Mouse (Mus musculus) limb, embryonic 12.5 days (tissue): Measurements from ENCODE around the gene Tprg. TPM values are rescaled to one million over a fixed set of nuclear protein-coding genes. Genes with fewer than 3 reads are reported as not detected.

ENCODE experiments used
- ATAC-seq: fragments of 200-750 bp; cut with Nextera tagmentation; 2 replicates; pipeline ENCODE4 v1.8.0; 2017; ENCODE audit warnings: low read depth, moderate TSS enrichment; ENCODE audit not compliant: insufficient number of reproducible peaks, insufficient read depth, low FRiP score, low TSS enrichment
- H3K27ac ChIP-seq: fragments of 300-500 bp; sonication (generic); 2 replicates; pipeline ENCODE4 v1.5.1; 2016; ENCODE audit warnings: mild to moderate bottlenecking, moderate library complexity
- H3K27me3 ChIP-seq: fragments of 300-500 bp; sonication (generic); 2 replicates; pipeline ENCODE4 v1.6.1; 2016; ENCODE audit warnings: mild to moderate bottlenecking, moderate library complexity
- H3K36me3 ChIP-seq: fragments of 300-500 bp; sonication (generic); 2 replicates; pipeline ENCODE4 v1.6.1; 2016; ENCODE audit warnings: mild to moderate bottlenecking, moderate library complexity
- H3K4me1 ChIP-seq: fragments of 300-500 bp; sonication (generic); replicated peaks from 2 replicates; pipeline ENCODE4 v1.6.1; 2016
- H3K4me2 ChIP-seq: fragments of 300-500 bp; sonication (generic); 2 replicates; pipeline ENCODE4 v1.6.1; 2016; ENCODE audit warnings: mild to moderate bottlenecking, moderate library complexity
- H3K4me3 ChIP-seq: fragments of 300-500 bp; sonication (generic); replicated peaks from 2 replicates; pipeline ENCODE4 v1.5.1; 2016; ENCODE audit warnings: mild to moderate bottlenecking
- H3K9ac ChIP-seq: fragments of 300-500 bp; sonication (generic); replicated peaks from 2 replicates; pipeline ENCODE4 v1.6.1; 2016; ENCODE audit warnings: mild to moderate bottlenecking, moderate library complexity
- H3K9me3 ChIP-seq: fragments of 300-500 bp; sonication (generic); 2 replicates; pipeline ENCODE4 v1.6.1; 2016; ENCODE audit warnings: mild to moderate bottlenecking, moderate library complexity
- WGBS: fragments of 180-500 bp; shearing (Covaris S2); methylation state at CpG from one replicate; pipeline ENCODE4 v1.1.7; 2016; 5-methylcytosine and 5-hydroxymethylcytosine counted together
- polyA plus RNA-seq: library from polyadenylated mRNA; unstranded; fragments of >200 nt; fragmentation: Nextera tagmentation; extraction: Ambion mirVana; gene quantifications from 2 replicates; pipeline ENCODE4 v1.2.1, GENCODE M21; 2016

The Tprg gene
- polyA plus RNA-seq, 1 experiment from 2014 or later = not detected

- Histone ChIP-seq H3K9me3 (no peaks in the 10 kb centered on the region), H3K27ac (no peak overlapping the region), H3K4me2 (no peak overlapping the region), H3K36me3 (no peaks in the 10 kb centered on the region), H3K4me1 (no peaks in the 10 kb centered on the region), H3K27me3 (no peaks in the 10 kb centered on the region), H3K4me3 (no peak overlapping the region), H3K9ac (no peak overlapping the region)
- WGBS = 74% methylated on average over 1 of the region's 1 CpGs
- ATAC-seq = no peak
Measured at GRCm38 (mm10) chr16:25394676-25395075, 108.1 kb downstream of the Tprg start.

DNA sequence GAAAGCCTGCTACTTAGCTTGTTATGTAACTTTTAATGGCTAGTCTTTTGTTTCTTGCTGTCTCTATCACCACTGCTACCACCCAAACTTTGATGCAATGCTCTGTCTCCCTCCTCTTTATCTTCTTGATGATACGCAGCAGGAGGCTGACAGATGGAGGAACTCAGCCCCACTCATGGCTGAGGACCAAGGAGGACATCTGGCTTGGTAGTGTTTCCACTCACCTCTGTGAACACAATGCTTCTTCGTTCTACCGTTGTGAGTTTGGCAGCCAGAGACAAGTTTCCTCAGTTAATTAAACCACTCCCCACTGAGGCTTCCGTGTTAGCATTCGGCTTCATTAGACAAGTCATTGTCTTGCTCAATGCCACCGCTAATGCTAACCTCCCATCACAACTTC lies 117.5 kb downstream of the Tprg start:
- H3K27ac ChIP-seq = no peak overlapping the region
- no peaks in the 10 kb centered on the region for H3K36me3 ChIP-seq
- 81% methylated on average over 6 of the region's 6 CpGs for WGBS
- no peak for ATAC-seq
- H3K4me2 ChIP-seq = no peak overlapping the region
- H3K4me3 ChIP-seq = no peak overlapping the region
- no peak overlapping the region for H3K9ac ChIP-seq
- peaks cover 15% of the 10 kb centered on the region for H3K4me1 ChIP-seq
- no peaks in the 10 kb centered on the region for H3K9me3 ChIP-seq
- no peaks in the 10 kb centered on the region for H3K27me3 ChIP-seq

DNA sequence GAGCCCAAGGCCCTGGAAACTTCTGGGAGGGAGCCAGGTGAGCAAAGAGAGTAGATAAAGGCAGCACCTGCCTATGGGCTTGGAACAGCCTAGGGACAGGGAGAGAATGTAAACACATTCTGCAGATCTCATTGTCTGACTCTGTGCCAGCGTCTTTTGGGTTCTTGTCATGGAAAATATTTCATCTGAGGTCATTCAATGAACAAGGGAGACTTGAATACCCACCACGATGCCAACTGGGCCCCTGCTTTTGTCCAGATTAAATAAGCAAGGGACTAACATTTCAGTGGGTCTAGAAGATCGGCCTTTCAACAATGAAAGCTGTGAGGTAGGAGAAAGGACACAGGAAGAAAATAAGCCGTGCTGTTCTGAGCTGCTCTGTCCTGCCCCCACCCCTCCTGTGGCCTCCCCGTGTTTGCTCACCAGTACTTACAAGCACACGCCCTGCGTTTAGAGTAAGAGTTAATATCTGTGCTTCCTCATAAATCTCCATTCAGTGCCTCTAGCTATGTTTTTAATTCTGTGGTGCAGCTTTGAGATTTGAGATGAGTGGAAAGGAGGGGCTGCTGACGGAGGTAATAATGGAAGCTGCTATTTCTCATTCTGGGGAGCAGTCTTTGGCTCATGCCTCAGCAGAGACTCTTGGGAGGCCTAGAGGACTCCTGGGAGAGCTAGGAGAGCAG lies 120.7 kb downstream of the Tprg start:
- peak; percentile 79 for ATAC-seq
- H3K27ac ChIP-seq = peak overlapping the region; percentile 54
- no peaks in the 10 kb centered on the region for H3K9me3 ChIP-seq
- H3K9ac ChIP-seq = no peak overlapping the region
- no peak overlapping the region for H3K4me3 ChIP-seq
- H3K27me3 ChIP-seq = no peaks in the 10 kb centered on the region
- H3K4me2 ChIP-seq = peak overlapping the region; percentile 24
- no peaks in the 10 kb centered on the region for H3K36me3 ChIP-seq
- 21% methylated on average over 8 of the region's 8 CpGs for WGBS
- H3K4me1 ChIP-seq = peaks cover 15% of the 10 kb centered on the region

DNA sequence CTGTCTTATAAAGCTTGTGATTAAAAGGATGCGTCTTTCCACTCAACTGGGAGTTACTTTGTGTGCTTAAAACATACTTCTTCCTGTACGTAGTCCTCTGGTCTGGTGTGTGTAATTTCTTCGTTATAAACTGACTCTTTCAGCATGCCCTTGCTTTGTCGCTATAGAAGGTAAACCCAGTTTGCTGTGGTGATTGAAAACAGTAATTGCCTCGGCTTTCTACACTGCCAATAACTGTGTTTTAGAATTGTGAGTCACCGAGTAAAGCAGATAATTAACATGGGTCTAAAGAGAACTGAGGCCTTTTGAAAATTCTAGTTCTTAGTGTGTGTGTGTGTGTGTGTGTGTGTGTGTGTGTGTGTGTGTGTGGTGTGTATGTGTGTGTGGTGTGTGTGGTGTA lies 121.4 kb downstream of the Tprg start:
- Histone ChIP-seq H3K9me3 (no peaks in the 10 kb centered on the region), H3K27ac (peak overlapping the region; percentile 54), H3K36me3 (no peaks in the 10 kb centered on the region), H3K4me1 (peaks cover 15% of the 10 kb centered on the region), H3K27me3 (no peaks in the 10 kb centered on the region), H3K9ac (no peak overlapping the region), H3K4me3 (no peak overlapping the region), H3K4me2 (no peak overlapping the region)
- ATAC-seq = no peak
- 46% methylated on average over 6 of the region's 6 CpGs for WGBS

- Histone ChIP-seq H3K27ac (no peak overlapping the region), H3K4me3 (no peak overlapping the region), H3K4me1 (peaks cover 19% of the 10 kb centered on the region), H3K9me3 (no peaks in the 10 kb centered on the region), H3K27me3 (no peaks in the 10 kb centered on the region), H3K4me2 (no peak overlapping the region), H3K36me3 (no peaks in the 10 kb centered on the region), H3K9ac (no peak overlapping the region)
- no peak for ATAC-seq
- 71% methylated on average over 3 of the region's 3 CpGs for WGBS
Measured at GRCm38 (mm10) chr16:25411307-25411706, 124.7 kb downstream of the Tprg start.

DNA sequence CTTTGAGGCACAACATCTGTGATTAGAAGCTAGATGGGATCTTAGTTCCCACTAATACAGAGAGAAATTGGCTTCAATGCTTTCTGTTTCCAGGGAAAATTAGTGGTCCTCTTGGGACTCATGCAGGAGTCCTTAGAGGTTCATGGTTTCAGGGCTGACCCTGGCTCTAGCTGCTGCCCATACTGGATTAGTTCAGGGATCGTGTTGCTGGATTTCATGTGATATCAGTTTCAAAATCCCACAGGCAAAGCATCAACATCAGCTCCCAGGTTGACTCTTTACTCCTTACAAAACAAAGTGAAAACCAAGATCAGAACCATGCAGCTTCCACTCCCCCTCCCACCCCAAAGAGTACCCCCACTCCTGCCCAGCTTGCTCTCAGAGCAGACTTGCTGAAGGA lies 127.3 kb downstream of the Tprg start:
- no peak overlapping the region for H3K27ac ChIP-seq
- no peak overlapping the region for H3K4me2 ChIP-seq
- H3K4me1 ChIP-seq = peaks cover 17% of the 10 kb centered on the region
- ATAC-seq = no peak
- no peaks in the 10 kb centered on the region for H3K36me3 ChIP-seq
- no peak overlapping the region for H3K9ac ChIP-seq
- H3K4me3 ChIP-seq = no peak overlapping the region
- 41% methylated on average over 1 of the region's 1 CpGs for WGBS
- H3K27me3 ChIP-seq = no peaks in the 10 kb centered on the region
- no peaks in the 10 kb centered on the region for H3K9me3 ChIP-seq

- Histone ChIP-seq H3K4me1 (peaks cover 17% of the 10 kb centered on the region), H3K4me3 (no peak overlapping the region)
- no peak for ATAC-seq
Measured at GRCm38 (mm10) chr16:25415186-25415585, 128.6 kb downstream of the Tprg start.

DNA sequence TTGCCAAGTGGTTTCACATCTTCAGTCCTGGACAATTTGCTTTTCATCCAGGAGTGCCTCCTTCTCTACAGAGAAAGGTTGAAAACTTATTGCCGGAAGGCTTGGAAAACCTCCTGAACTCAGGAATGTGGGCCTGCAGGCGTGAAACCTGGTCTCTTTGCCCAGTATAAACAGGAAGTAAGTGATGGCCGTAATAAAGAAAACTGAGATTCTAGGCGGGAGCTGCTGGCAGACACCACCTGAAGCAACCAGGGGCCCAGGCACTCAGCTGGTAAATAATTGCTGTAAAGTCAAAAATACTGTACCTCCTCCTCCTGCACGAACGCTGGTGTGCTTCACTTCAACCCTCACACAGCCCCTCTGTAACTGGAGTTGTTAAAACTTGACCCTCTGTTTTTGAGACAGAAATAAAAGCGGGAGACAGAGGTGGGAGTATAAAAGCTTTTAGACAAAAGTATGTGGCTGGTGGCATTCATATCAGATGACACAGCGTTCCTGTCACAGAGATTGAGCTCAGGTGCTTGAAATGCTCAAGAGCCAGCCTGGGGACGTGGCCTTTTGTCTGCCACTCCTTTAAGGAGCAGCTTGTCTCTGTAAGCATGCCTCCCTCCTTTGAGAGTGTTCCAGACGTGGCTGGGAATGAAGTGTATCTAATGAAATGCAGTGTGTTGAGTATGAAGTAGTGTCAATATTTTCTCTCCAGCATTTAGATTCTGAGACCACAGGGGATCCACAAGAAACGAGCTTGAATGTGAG lies 131.4 kb downstream of the Tprg start:
- H3K27me3 ChIP-seq = no peaks in the 10 kb centered on the region
- H3K27ac ChIP-seq = peak overlapping the region; percentile 83
- ATAC-seq = peak; percentile 66
- no peaks in the 10 kb centered on the region for H3K36me3 ChIP-seq
- 12% methylated on average over 11 of the region's 11 CpGs for WGBS
- H3K9ac ChIP-seq = no peak overlapping the region
- H3K4me2 ChIP-seq = peak overlapping the region; percentile 26
- peaks cover 17% of the 10 kb centered on the region for H3K4me1 ChIP-seq
- no peak overlapping the region for H3K4me3 ChIP-seq
- no peaks in the 10 kb centered on the region for H3K9me3 ChIP-seq

More at GRCm38 (mm10) chr16:25415186-25415585, 128.6 kb downstream of the Tprg start:
- no peaks in the 10 kb centered on the region for H3K9me3 ChIP-seq
- H3K27ac ChIP-seq = no peak overlapping the region
- H3K4me2 ChIP-seq = no peak overlapping the region
- H3K27me3 ChIP-seq = no peaks in the 10 kb centered on the region
- H3K9ac ChIP-seq = no peak overlapping the region
- H3K36me3 ChIP-seq = no peaks in the 10 kb centered on the region

GRCm38 (mm10) chr16:25422997-25423396 lies 136.4 kb downstream of the Tprg start:
- Histone ChIP-seq H3K27me3 (no peaks in the 10 kb centered on the region), H3K9ac (no peak overlapping the region), H3K36me3 (no peaks in the 10 kb centered on the region), H3K4me3 (no peak overlapping the region), H3K4me1 (peaks cover 10% of the 10 kb centered on the region), H3K4me2 (no peak overlapping the region), H3K9me3 (no peaks in the 10 kb centered on the region), H3K27ac (no peak overlapping the region)
- 79% methylated on average over 4 of the region's 4 CpGs for WGBS
- ATAC-seq = no peak

DNA sequence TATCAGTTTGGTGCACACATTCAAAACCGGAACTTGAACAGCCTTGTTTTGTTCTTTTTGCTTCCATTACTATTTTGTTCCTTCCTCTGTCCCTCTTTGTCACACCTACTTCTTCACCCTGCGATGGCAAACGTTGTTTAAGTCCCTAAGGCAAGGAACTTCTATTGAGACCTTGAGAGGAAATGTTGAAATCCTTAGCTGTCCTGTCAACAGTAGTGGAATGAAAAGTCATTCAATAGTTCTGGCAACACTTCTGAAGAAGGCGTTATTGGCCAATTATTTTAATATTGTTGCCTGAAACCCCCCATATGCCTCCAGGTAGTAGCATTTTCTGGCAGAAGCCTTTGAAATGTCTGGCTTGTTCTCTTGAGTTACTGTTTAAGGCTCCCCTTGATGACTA lies 137.4 kb downstream of the Tprg start:
- no peaks in the 10 kb centered on the region for H3K27me3 ChIP-seq
- no peak overlapping the region for H3K27ac ChIP-seq
- ATAC-seq = no peak
- H3K4me1 ChIP-seq = 0 out of 2 replicates have a peak, but pooled peaks cover 4% of the 10 kb centered on the region
- H3K4me3 ChIP-seq = no peak overlapping the region
- no peak overlapping the region for H3K9ac ChIP-seq
- H3K9me3 ChIP-seq = no peaks in the 10 kb centered on the region
- H3K36me3 ChIP-seq = no peaks in the 10 kb centered on the region
- 87% methylated on average over 4 of the region's 4 CpGs for WGBS
- no peak overlapping the region for H3K4me2 ChIP-seq

GRCm38 (mm10) chr16:25424915-25425314 lies 138.3 kb downstream of the Tprg start:
- Histone ChIP-seq H3K4me2 (no peak overlapping the region), H3K36me3 (no peaks in the 10 kb centered on the region), H3K9ac (no peak overlapping the region), H3K9me3 (no peaks in the 10 kb centered on the region), H3K4me1 (0 out of 2 replicates have a peak, but pooled peaks cover 4% of the 10 kb centered on the region), H3K4me3 (no peak overlapping the region), H3K27me3 (no peaks in the 10 kb centered on the region), H3K27ac (no peak overlapping the region)
- WGBS = 84% methylated on average over 9 of the region's 9 CpGs
- ATAC-seq = no peak
